Mouse (Mus musculus) lung, postnatal 0 days (tissue): ENCODE results near the gene Arl16. TPM values are rescaled to one million over a fixed set of nuclear protein-coding genes. Genes with fewer than 3 reads are reported as not detected.

Experiments used
- ATAC-seq: fragments of 200-750 bp; cut with Nextera tagmentation; 2 replicates; pipeline ENCODE4 v1.8.0; 2017; ENCODE audit warnings: moderate library complexity
- DNase-seq: peaks from one replicate; pipeline ENCODE4 v3.0.0-alpha.2; 2016; ENCODE audit warnings: low spot score
- H3K27ac ChIP-seq: fragments of 300-500 bp; sonication (generic); 2 replicates; pipeline ENCODE4 v1.5.1; 2014; ENCODE audit warnings: antibody characterized with exemption, mild to moderate bottlenecking, low read length, mixed read lengths
- H3K27me3 ChIP-seq: fragments of 300-500 bp; sonication (generic); replicated peaks from 2 replicates; pipeline ENCODE4 v1.6.1; 2014; ENCODE audit warnings: low read length, mixed read lengths; ENCODE audit not compliant: insufficient read depth
- H3K36me3 ChIP-seq: fragments of 300-500 bp; sonication (generic); 2 replicates; pipeline ENCODE4 v1.6.1; 2014; ENCODE audit warnings: low read length, mixed read lengths; ENCODE audit not compliant: insufficient read depth
- H3K4me1 ChIP-seq: fragments of 300-500 bp; sonication (generic); 2 replicates; pipeline ENCODE4 v1.6.1; 2014; ENCODE audit warnings: antibody characterized with exemption, low read depth, low read length, mixed read lengths; ENCODE audit not compliant: insufficient read depth
- H3K4me2 ChIP-seq: fragments of 300-500 bp; sonication (generic); replicated peaks from 2 replicates; pipeline ENCODE4 v1.6.1; 2014; ENCODE audit warnings: low read depth, mild to moderate bottlenecking, low read length, moderate library complexity, mixed read lengths
- H3K4me3 ChIP-seq: fragments of 300-500 bp; sonication (generic); 2 replicates; pipeline ENCODE4 v1.5.1; 2014; ENCODE audit warnings: low read depth, low read length
- H3K9ac ChIP-seq: fragments of 300-500 bp; sonication (generic); replicated peaks from 2 replicates; pipeline ENCODE4 v1.6.1; 2014; ENCODE audit warnings: low read depth, mild to moderate bottlenecking
- H3K9me3 ChIP-seq: fragments of 300-500 bp; sonication (generic); 2 replicates; pipeline ENCODE4 v1.6.1; 2016; ENCODE audit warnings: low read length, mixed read lengths
- CTCF ChIP-seq: IDR thresholded peaks from 2 replicates; pipeline ENCODE4 v1.5.1; 2016; ENCODE audit warnings: antibody characterized with exemption, mild to moderate bottlenecking
- EP300 ChIP-seq: IDR thresholded peaks from 2 replicates; pipeline ENCODE4 v1.6.1; 2016; ENCODE audit warnings: antibody characterized with exemption, mild to moderate bottlenecking, control low read depth
- WGBS: fragments of 180-500 bp; shearing (Covaris S2); extraction: QIAGEN DNeasy Blood & Tissue Kit; methylation state at CpG from one replicate; pipeline ENCODE4 v1.1.7; 2014; 5-methylcytosine and 5-hydroxymethylcytosine counted together
- polyA plus RNA-seq: library from polyadenylated mRNA; unstranded; fragments of >200 nt; fragmentation: Nextera tagmentation; extraction: Ambion mirVana; gene quantifications from 2 replicates; pipeline ENCODE4 v1.2.1, GENCODE M21; 2015

Arl16 gene
- polyA plus RNA-seq, 1 experiment from 2014 or later = 33.4 TPM

GRCm38 (mm10) chr11:120445475-120445874, 21.9 kb downstream of the Arl16 start:
- H3K4me1 ChIP-seq = no peaks in the 10 kb centered on the region
- H3K4me3 ChIP-seq = no peak overlapping the region
- H3K27ac ChIP-seq = no peak overlapping the region
- WGBS = 31% methylated on average over 3 of the region's 3 CpGs
- H3K36me3 ChIP-seq = no peaks in the 10 kb centered on the region
- H3K4me2 ChIP-seq = no peak overlapping the region
- H3K9me3 ChIP-seq = no peaks in the 10 kb centered on the region
- no peak overlapping the region for H3K9ac ChIP-seq
- ATAC-seq (no peak), DNase-seq (no peak)
- H3K27me3 ChIP-seq = no peaks in the 10 kb centered on the region
- no peak for TF ChIP-seq CTCF
- TF ChIP-seq EP300 = no peak

GRCm38 (mm10) chr11:120444106-120444505, 23.3 kb downstream of the Arl16 start:
- H3K4me3 ChIP-seq = no peak overlapping the region
- H3K36me3 ChIP-seq = no peaks in the 10 kb centered on the region
- 56% methylated on average over 6 of the region's 6 CpGs for WGBS
- ATAC-seq = no peak
- no peaks in the 10 kb centered on the region for H3K27me3 ChIP-seq
- H3K4me2 ChIP-seq = no peak overlapping the region
- no peaks in the 10 kb centered on the region for H3K9me3 ChIP-seq
- no peaks in the 10 kb centered on the region for H3K4me1 ChIP-seq
- TF ChIP-seq EP300 = no peak
- no peak overlapping the region for H3K9ac ChIP-seq
- DNase-seq = no peak
- H3K27ac ChIP-seq = no peak overlapping the region

- Histone ChIP-seq H3K9me3 (no peaks in the 10 kb centered on the region), H3K36me3 (no peaks in the 10 kb centered on the region), H3K4me2 (no peak overlapping the region), H3K4me1 (no peaks in the 10 kb centered on the region), H3K27ac (no peak overlapping the region), H3K4me3 (no peak overlapping the region), H3K9ac (no peak overlapping the region), H3K27me3 (no peaks in the 10 kb centered on the region)
- ATAC-seq = no peak
- TF ChIP-seq CTCF (no peak), EP300 (no peak)
- WGBS = 83% methylated on average over 3 of the region's 3 CpGs
- DNase-seq = no peak
Measured at GRCm38 (mm10) chr11:120442765-120443280, 24.6 kb downstream of the Arl16 start.

- ATAC-seq (no peak), DNase-seq (no peak)
- Histone ChIP-seq H3K4me1 (no peaks in the 10 kb centered on the region), H3K4me2 (no peak within 1 kb of the TSS), H3K9ac (no peak within 1 kb of the TSS), H3K36me3 (no peaks in the 10 kb centered on the region), H3K4me3 (no peak within 1 kb of the TSS), H3K27me3 (no peaks in the 10 kb centered on the region), H3K9me3 (no peaks in the 10 kb centered on the region), H3K27ac (no peak within 1 kb of the TSS)
- 93% methylated on average over 3 of the region's 3 CpGs for WGBS
- TF ChIP-seq EP300 (no peak), CTCF (no peak)
Measured at GRCm38 (mm10) chr11:120442344-120442743, 25.1 kb downstream of the Arl16 start, which contains the start of gene Tspan10. Gene Tspan10, plus strand, starts transcription at chr11:120442644.

GRCm38 (mm10) chr11:120437857-120438385, 29.5 kb downstream of the Arl16 start:
- no peak for ATAC-seq
- WGBS = 24% methylated on average over 12 of the region's 12 CpGs
- no peak for DNase-seq
- Histone ChIP-seq H3K27me3 (no peaks in the 10 kb centered on the region), H3K9ac (peak overlapping the region; percentile 85; the same call in 1 of the 2 replicates), H3K36me3 (0 out of 2 replicates have a peak, but pooled peaks cover 6% of the 10 kb centered on the region), H3K4me1 (0 out of 2 replicates have a peak, but pooled peaks cover 6% of the 10 kb centered on the region), H3K27ac (peak overlapping the region; percentile 78; the same call in 1 of the 2 replicates), H3K9me3 (no peaks in the 10 kb centered on the region), H3K4me3 (peak overlapping the region; percentile 99), H3K4me2 (peak overlapping the region; percentile 73)
- TF ChIP-seq EP300 = no peak
- TF ChIP-seq CTCF = no peak

- Histone ChIP-seq H3K4me1 (0 out of 2 replicates have a peak, but pooled peaks cover 6% of the 10 kb centered on the region), H3K36me3 (0 out of 2 replicates have a peak, but pooled peaks cover 12% of the 10 kb centered on the region), H3K9ac (peak within 1 kb of the TSS; percentile 85), H3K4me2 (peak within 1 kb of the TSS; percentile 73), H3K9me3 (no peaks in the 10 kb centered on the region), H3K27ac (peak within 1 kb of the TSS; percentile 78), H3K27me3 (no peaks in the 10 kb centered on the region), H3K4me3 (peak within 1 kb of the TSS; percentile 99)
- WGBS = 1% methylated on average over 74 of the region's 77 CpGs
- DNase-seq (peak; percentile 90), ATAC-seq (peak; percentile 91)
- TF ChIP-seq CTCF = peak; percentile 46
- no peak for TF ChIP-seq EP300
Measured at GRCm38 (mm10) chr11:120437152-120437856, 30.1 kb downstream of the Arl16 start, which contains the start of gene Nploc4. Gene Nploc4, minus strand, starts transcription at chr11:120437708.
